Mouse (Mus musculus) lung, adult 2 months (tissue): Measurements from ENCODE around the gene Ptprt.

Source experiments
- CTCF ChIP-seq: fragments of 200-500 bp; IDR thresholded peaks from 2 replicates; pipeline ENCODE4 v1.5.1; 2011; ENCODE audit warnings: mild to moderate bottlenecking, low read length, control low read depth; ENCODE audit not compliant: insufficient read depth
- POLR2A ChIP-seq: fragments of 200-500 bp; IDR thresholded peaks from 2 replicates; pipeline ENCODE4 v1.6.1; 2011; ENCODE audit warnings: low read depth, mild to moderate bottlenecking, control low read depth, low read length, borderline replicate concordance; ENCODE audit errors: extremely low read depth

DNA sequence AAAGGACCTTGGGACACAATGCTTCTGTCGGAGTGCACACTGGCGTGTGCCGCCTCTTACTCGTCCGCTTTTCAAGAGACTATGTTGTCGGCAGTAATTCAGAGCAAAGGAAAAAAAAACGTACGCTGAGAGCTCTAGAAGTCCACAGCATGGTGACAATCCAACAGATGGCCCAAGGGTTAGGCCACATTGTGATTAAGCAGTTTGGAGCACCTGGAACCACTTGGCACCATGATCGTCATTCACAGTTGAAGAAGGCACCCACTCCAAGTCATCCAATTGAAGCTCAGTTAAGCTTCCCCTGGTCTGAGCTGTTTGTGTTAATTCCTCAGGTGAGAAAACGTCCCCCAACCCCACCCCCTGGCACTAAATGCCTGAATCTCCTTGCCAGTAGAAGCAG is 36.2 kb upstream of the Ptprt start:
- TF ChIP-seq CTCF = no peak
- no peak for TF ChIP-seq POLR2A
